Mouse (Mus musculus) kidney, postnatal 25 days (tissue): ENCODE results near the gene Vmn2r75.
"Not testable (repeated sequence)": the region's sequence is repeated elsewhere in the genome, so short reads cannot be mapped to it uniquely, and the experiment has no call there.

Experiments used
- DNase-seq, 2 experiments: peaks; one replicate each; pipeline ENCODE4 v3.0.0; 2021; ENCODE audit warnings: mixed read lengths in 2 of 2

Gene Vmn2r75

GRCm38 (mm10) chr7:86171678-86172077 lies at the start of gene Vmn2r75:
Vmn2r75 (minus strand) TSS chr7:86171778.
- not testable (repeated sequence) for DNase-seq

- no peak for DNase-seq
Measured at GRCm38 (mm10) chr7:86211345-86211744, 39.8 kb upstream of the Vmn2r75 start.
